Mouse (Mus musculus) kidney, embryonic 14.5 days (tissue): ENCODE results near the gene Taf3. TPM values are rescaled to one million over a fixed set of nuclear protein-coding genes. Genes with fewer than 3 reads are reported as not detected.

Experiments used
- ATAC-seq: fragments of 200-750 bp; cut with Nextera tagmentation; 2 replicates; pipeline ENCODE4 v1.8.0; 2017; ENCODE audit warnings: moderate number of reproducible peaks, mild to moderate bottlenecking, moderate TSS enrichment, moderate library complexity; ENCODE audit not compliant: low FRiP score, low TSS enrichment
- H3K27ac ChIP-seq: fragments of 300-500 bp; sonication (generic); 2 replicates; pipeline ENCODE4 v1.5.1; 2014; ENCODE audit warnings: low read depth, mild to moderate bottlenecking, low read length, moderate library complexity, mixed read lengths
- H3K27me3 ChIP-seq: fragments of 300-500 bp; sonication (generic); 2 replicates; pipeline ENCODE4 v1.6.1; 2014; ENCODE audit warnings: mild to moderate bottlenecking, low read length; ENCODE audit not compliant: control insufficient read depth, insufficient read depth
- H3K36me3 ChIP-seq: fragments of 300-500 bp; sonication (generic); 2 replicates; pipeline ENCODE4 v1.6.1; 2014; ENCODE audit warnings: low read length, mixed read lengths; ENCODE audit not compliant: control insufficient read depth, insufficient read depth
- H3K4me1 ChIP-seq: fragments of 300-500 bp; sonication (generic); 2 replicates; pipeline ENCODE4 v1.6.1; 2014; ENCODE audit warnings: low read length, mixed read lengths; ENCODE audit not compliant: control insufficient read depth, insufficient read depth
- H3K4me2 ChIP-seq: fragments of 300-500 bp; sonication (generic); replicated peaks from 2 replicates; pipeline ENCODE4 v1.6.1; 2014; ENCODE audit warnings: low read depth, mild to moderate bottlenecking, low read length
- H3K4me3 ChIP-seq: fragments of 300-500 bp; sonication (generic); 2 replicates; pipeline ENCODE4 v1.5.1; 2014; ENCODE audit warnings: mild to moderate bottlenecking, low read length
- H3K9ac ChIP-seq: fragments of 300-500 bp; sonication (generic); 2 replicates; pipeline ENCODE4 v1.6.1; 2014; ENCODE audit warnings: low read depth, mild to moderate bottlenecking, low read length, moderate library complexity
- H3K9me3 ChIP-seq: fragments of 300-500 bp; sonication (generic); 2 replicates; pipeline ENCODE4 v1.6.1; 2016; ENCODE audit warnings: low read length; ENCODE audit not compliant: control insufficient read depth
- WGBS: fragments of 180-500 bp; shearing (Covaris S2); extraction: QIAGEN DNeasy Blood & Tissue Kit; methylation state at CpG from one replicate; pipeline ENCODE4 v1.1.7; 2014; 5-methylcytosine and 5-hydroxymethylcytosine counted together
- polyA plus RNA-seq: library from polyadenylated mRNA; unstranded; fragments of >200 nt; fragmentation: Nextera tagmentation; extraction: Ambion mirVana; gene quantifications from 2 replicates; pipeline ENCODE4 v1.2.1, GENCODE M21; 2014

The Taf3 gene
- polyA plus RNA-seq, 1 experiment from 2014 or later = 18.5 TPM

- Histone ChIP-seq H3K36me3 (no peaks in the 10 kb centered on the region), H3K4me3 (no peak overlapping the region), H3K27ac (no peak overlapping the region), H3K27me3 (no peaks in the 10 kb centered on the region), H3K9me3 (no peaks in the 10 kb centered on the region), H3K9ac (no peak overlapping the region), H3K4me2 (no peak overlapping the region), H3K4me1 (peaks cover 9% of the 10 kb centered on the region; the same call in 1 of the 2 replicates)
- no peak for ATAC-seq
- 56% methylated on average over 6 of the region's 6 CpGs for WGBS
Observed at GRCm38 (mm10) chr2:9958011-9958410, 90.4 kb downstream of the Taf3 start.

- Histone ChIP-seq H3K36me3 (no peaks in the 10 kb centered on the region; the same call in 1 of the 2 replicates), H3K27ac (no peak overlapping the region), H3K4me1 (peaks cover 9% of the 10 kb centered on the region; the same call in 1 of the 2 replicates), H3K4me2 (no peak overlapping the region), H3K4me3 (no peak overlapping the region), H3K27me3 (no peaks in the 10 kb centered on the region), H3K9ac (no peak overlapping the region), H3K9me3 (no peaks in the 10 kb centered on the region)
- WGBS = 51% methylated on average over 2 of the region's 2 CpGs
- no peak for ATAC-seq
Observed at GRCm38 (mm10) chr2:9956546-9956945, 91.8 kb downstream of the Taf3 start.

- H3K9ac ChIP-seq = no peak overlapping the region
- no peak overlapping the region for H3K4me3 ChIP-seq
- no peaks in the 10 kb centered on the region for H3K27me3 ChIP-seq
- no peak overlapping the region for H3K4me2 ChIP-seq
- no peaks in the 10 kb centered on the region; the same call in 1 of the 2 replicates for H3K36me3 ChIP-seq
- peaks cover 9% of the 10 kb centered on the region; the same call in 1 of the 2 replicates for H3K4me1 ChIP-seq
- no peak overlapping the region for H3K27ac ChIP-seq
- WGBS = 60% methylated on average over 9 of the region's 9 CpGs
- H3K9me3 ChIP-seq = no peaks in the 10 kb centered on the region
- peak; percentile 49; the same call in 1 of the 2 replicates for ATAC-seq
Observed at GRCm38 (mm10) chr2:9955576-9956535, 92.5 kb downstream of the Taf3 start.

GRCm38 (mm10) chr2:9946739-9947138, 101.7 kb downstream of the Taf3 start:
- H3K27ac ChIP-seq = no peak overlapping the region
- H3K9ac ChIP-seq = no peak overlapping the region
- no peak overlapping the region for H3K4me2 ChIP-seq
- no peaks in the 10 kb centered on the region for H3K27me3 ChIP-seq
- no peaks in the 10 kb centered on the region for H3K4me1 ChIP-seq
- ATAC-seq = no peak
- no peaks in the 10 kb centered on the region for H3K36me3 ChIP-seq
- no peak overlapping the region for H3K4me3 ChIP-seq
- 71% methylated on average over 3 of the region's 3 CpGs for WGBS
- no peaks in the 10 kb centered on the region for H3K9me3 ChIP-seq

- no peaks in the 10 kb centered on the region for H3K9me3 ChIP-seq
- no peak overlapping the region for H3K4me3 ChIP-seq
- no peak overlapping the region for H3K9ac ChIP-seq
- no peak overlapping the region for H3K4me2 ChIP-seq
- H3K4me1 ChIP-seq = no peaks in the 10 kb centered on the region
- H3K36me3 ChIP-seq = no peaks in the 10 kb centered on the region
- ATAC-seq = no peak
- no peaks in the 10 kb centered on the region for H3K27me3 ChIP-seq
- WGBS = 81% methylated on average over 4 of the region's 4 CpGs
- H3K27ac ChIP-seq = no peak overlapping the region
Observed at GRCm38 (mm10) chr2:9945611-9946010, 102.8 kb downstream of the Taf3 start.

GRCm38 (mm10) chr2:9943011-9943410, 105.4 kb downstream of the Taf3 start:
- Histone ChIP-seq H3K27ac (no peak overlapping the region), H3K36me3 (no peaks in the 10 kb centered on the region), H3K4me2 (no peak overlapping the region), H3K27me3 (no peaks in the 10 kb centered on the region), H3K9ac (no peak overlapping the region), H3K9me3 (no peaks in the 10 kb centered on the region), H3K4me1 (no peaks in the 10 kb centered on the region), H3K4me3 (no peak overlapping the region)
- 76% methylated on average over 1 of the region's 1 CpGs for WGBS
- no peak for ATAC-seq

GRCm38 (mm10) chr2:9939250-9939649, 109.1 kb downstream of the Taf3 start:
- WGBS = 75% methylated on average over 4 of the region's 4 CpGs
- no peaks in the 10 kb centered on the region for H3K9me3 ChIP-seq
- H3K9ac ChIP-seq = no peak overlapping the region
- H3K4me2 ChIP-seq = no peak overlapping the region
- H3K4me3 ChIP-seq = no peak overlapping the region
- H3K4me1 ChIP-seq = no peaks in the 10 kb centered on the region
- no peak for ATAC-seq
- H3K27me3 ChIP-seq = no peaks in the 10 kb centered on the region
- no peak overlapping the region for H3K27ac ChIP-seq
- H3K36me3 ChIP-seq = no peaks in the 10 kb centered on the region

GRCm38 (mm10) chr2:9935965-9936364, 112.4 kb downstream of the Taf3 start:
- H3K4me2 ChIP-seq = no peak overlapping the region
- 67% methylated on average over 1 of the region's 1 CpGs for WGBS
- H3K27ac ChIP-seq = no peak overlapping the region
- H3K4me1 ChIP-seq = no peaks in the 10 kb centered on the region
- H3K4me3 ChIP-seq = no peak overlapping the region
- H3K36me3 ChIP-seq = no peaks in the 10 kb centered on the region
- peak; percentile 89 for ATAC-seq
- no peaks in the 10 kb centered on the region for H3K27me3 ChIP-seq
- H3K9me3 ChIP-seq = no peaks in the 10 kb centered on the region
- no peak overlapping the region for H3K9ac ChIP-seq

GRCm38 (mm10) chr2:9926905-9927283, 121.5 kb downstream of the Taf3 start:
- Histone ChIP-seq H3K9me3 (no peaks in the 10 kb centered on the region), H3K4me3 (no peak overlapping the region), H3K27ac (no peak overlapping the region), H3K36me3 (no peaks in the 10 kb centered on the region; the same call in 1 of the 2 replicates), H3K27me3 (no peaks in the 10 kb centered on the region), H3K9ac (no peak overlapping the region), H3K4me1 (no peaks in the 10 kb centered on the region), H3K4me2 (no peak overlapping the region)
- 87% methylated on average over 4 of the region's 4 CpGs for whole genome bisulfite sequencing
- no peak for ATAC-seq
